Mouse (Mus musculus) layer of hippocampus, postnatal 25 days (tissue): ENCODE measurements around the gene Muc5b. TPM values are rescaled to one million over a fixed set of nuclear protein-coding genes. Genes with fewer than 3 reads are reported as not detected.

Experiments used
- DNase-seq, 2 experiments: peaks; one replicate each; pipeline ENCODE4 v3.0.0; 2022; ENCODE audit warnings: mixed read lengths in 2 of 2, low spot score in 1 of 2; ENCODE audit errors: extremely low spot score in 1 of 2
- total RNA-seq, 2 experiments: library from RNA; stranded (reverse); gene quantifications; 2 replicates each; pipeline ENCODE4 v1.2.3; 2021

Muc5b gene
- total RNA-seq, 2 experiments from 2014 or later = not detected

GRCm38 (mm10) chr7:141901825-141902224 lies 63.0 kb downstream of the Muc5b start:
- DNase-seq = peak in 1 of 2 experiments; percentile 11

GRCm38 (mm10) chr7:141902269-141902729 lies 63.4 kb downstream of the Muc5b start:
- DNase-seq = peak; percentile 95 to 99

- DNase-seq = peak in 1 of 2 experiments; percentile 14
These were observed 63.9 kb downstream of the Muc5b start for GRCm38 (mm10) chr7:141902791-141903190.

GRCm38 (mm10) chr7:141908591-141908990 lies 69.7 kb downstream of the Muc5b start:
- no peak for DNase-seq

GRCm38 (mm10) chr7:141911305-141911704 lies 72.4 kb downstream of the Muc5b start:
- no peak for DNase-seq

GRCm38 (mm10) chr7:141918407-141918806 lies 79.5 kb downstream of the Muc5b start, which contains the start of gene Tollip:
Gene Tollip (minus strand): TSS chr7:141918507.
- no peak for DNase-seq

Other genes with a start within 250 kb of the Muc5b start
- not detected for gene Muc6, start 183.8 kb upstream of the Muc5b start, total RNA-seq
- under 1 TPM; 0.20 to 0.54 TPM for gene Muc2, start 148.7 kb upstream of the Muc5b start, total RNA-seq
- gene Muc5ac, start 50.1 kb upstream of the Muc5b start, total RNA-seq = not detected
- 100 to 1,000 TPM; 126 to 131 TPM for gene Tollip, start 79.4 kb downstream of the Muc5b start, total RNA-seq
- 100 to 1,000 TPM; 170 to 190 TPM for gene Brsk2, start 110.7 kb downstream of the Muc5b start, total RNA-seq
- 10 to 100 TPM; 27.0 to 29.1 TPM for gene Mob2, start 222.0 kb downstream of the Muc5b start, total RNA-seq